Mouse (Mus musculus): ENCODE measurements at regions not wholly inside any gene's neighbourhood (a gene's known extent, or its start where the extent isn't known, plus 50 kb on each side); places are given as distances from the start of the nearest gene placed in this dataset.

GRCm38 (mm10) chr12:78059965-78060364 lies 134.1 kb upstream of the Gm6657 start:
- H3K9ac ChIP-seq (replicated peaks; ENCODE audit: low read length), result no peak overlapping the region
- no peak for ATAC-seq (ENCODE audit: low FRiP score, low TSS enrichment)

GRCm38 (mm10) chr12:78066024-78066423 lies 128.0 kb upstream of the Gm6657 start:
- no peak overlapping the region for H3K4me2 ChIP-seq (replicated peaks; ENCODE audit: low read depth, low read length)
- no peak overlapping the region for H3K9ac ChIP-seq (replicated peaks; ENCODE audit: low read length)
- H3K36me3 ChIP-seq (ENCODE audit: insufficient read depth, low read length), result no peaks in the 10 kb centered on the region
- 81% methylated on average over 6 of the region's 6 CpGs for WGBS
- H3K27ac ChIP-seq (ENCODE audit: low read length), result no peak overlapping the region
- H3K27me3 ChIP-seq (ENCODE audit: insufficient read depth, low read length), result no peaks in the 10 kb centered on the region
- no peak for ATAC-seq (ENCODE audit: low FRiP score, low TSS enrichment)
- H3K4me3 ChIP-seq (ENCODE audit: low read length), result no peak overlapping the region
- H3K9me3 ChIP-seq (ENCODE audit: low read length), result no peaks in the 10 kb centered on the region
- no peaks in the 10 kb centered on the region for H3K4me1 ChIP-seq (ENCODE audit: insufficient read depth, low read length)

More at GRCm38 (mm10) chr12:78059965-78060364, 134.1 kb upstream of the Gm6657 start:
- Histone ChIP-seq H3K27me3 (ENCODE audit: insufficient read depth, low read length) (no peaks in the 10 kb centered on the region), H3K9me3 (ENCODE audit: low read length) (no peaks in the 10 kb centered on the region), H3K27ac (ENCODE audit: low read length) (no peak overlapping the region), H3K36me3 (ENCODE audit: insufficient read depth, low read length) (no peaks in the 10 kb centered on the region), H3K4me2 (replicated peaks; ENCODE audit: low read depth, low read length) (no peak overlapping the region), H3K4me1 (ENCODE audit: insufficient read depth, low read length) (no peaks in the 10 kb centered on the region), H3K4me3 (ENCODE audit: low read length) (no peak overlapping the region)
- 24% methylated on average over 5 of the region's 5 CpGs for WGBS

- H3K27me3 ChIP-seq (ENCODE audit: insufficient read depth, low read length), result no peaks in the 10 kb centered on the region
- 83% methylated on average over 9 of the region's 9 CpGs for WGBS
- no peaks in the 10 kb centered on the region for H3K9me3 ChIP-seq (ENCODE audit: low read length)
- no peak overlapping the region for H3K9ac ChIP-seq (replicated peaks; ENCODE audit: low read length)
- no peaks in the 10 kb centered on the region for H3K36me3 ChIP-seq (ENCODE audit: insufficient read depth, low read length)
- no peaks in the 10 kb centered on the region for H3K4me1 ChIP-seq (ENCODE audit: insufficient read depth, low read length)
- no peak for ATAC-seq (ENCODE audit: low FRiP score, low TSS enrichment)
- no peak overlapping the region for H3K4me2 ChIP-seq (replicated peaks; ENCODE audit: low read depth, low read length)
- no peak overlapping the region for H3K4me3 ChIP-seq (ENCODE audit: low read length)
- H3K27ac ChIP-seq (ENCODE audit: low read length), result no peak overlapping the region
Observed at GRCm38 (mm10) chr12:78072935-78073334, 121.1 kb upstream of the Gm6657 start.

- no peak for ATAC-seq (ENCODE audit: low FRiP score, low TSS enrichment)
Observed at GRCm38 (mm10) chr12:78074290-78074802, 119.7 kb upstream of the Gm6657 start.

GRCm38 (mm10) chr12:78077285-78077684 lies 116.8 kb upstream of the Gm6657 start:
- 20% methylated on average over 5 of the region's 5 CpGs for WGBS
- H3K9ac ChIP-seq (replicated peaks; ENCODE audit: low read length), result no peak overlapping the region
- H3K4me2 ChIP-seq (replicated peaks; ENCODE audit: low read depth, low read length), result no peak overlapping the region
- no peaks in the 10 kb centered on the region for H3K4me1 ChIP-seq (ENCODE audit: insufficient read depth, low read length)
- no peaks in the 10 kb centered on the region for H3K9me3 ChIP-seq (ENCODE audit: low read length)
- H3K36me3 ChIP-seq (ENCODE audit: insufficient read depth, low read length), result no peaks in the 10 kb centered on the region
- ATAC-seq (ENCODE audit: low FRiP score, low TSS enrichment), result no peak
- H3K27ac ChIP-seq (ENCODE audit: low read length), result no peak overlapping the region
- no peaks in the 10 kb centered on the region for H3K27me3 ChIP-seq (ENCODE audit: insufficient read depth, low read length)
- H3K4me3 ChIP-seq (ENCODE audit: low read length), result no peak overlapping the region

More at GRCm38 (mm10) chr12:78074290-78074802, 119.7 kb upstream of the Gm6657 start:
- H3K4me3 ChIP-seq (ENCODE audit: low read length), result no peak overlapping the region
- no peak overlapping the region for H3K4me2 ChIP-seq (replicated peaks; ENCODE audit: low read depth, low read length)
- 89% methylated on average over 8 of the region's 8 CpGs for WGBS
- H3K27ac ChIP-seq (ENCODE audit: low read length), result no peak overlapping the region
- no peak overlapping the region for H3K9ac ChIP-seq (replicated peaks; ENCODE audit: low read length)
- H3K36me3 ChIP-seq (ENCODE audit: insufficient read depth, low read length), result no peaks in the 10 kb centered on the region
- H3K4me1 ChIP-seq (ENCODE audit: insufficient read depth, low read length), result no peaks in the 10 kb centered on the region
- H3K9me3 ChIP-seq (ENCODE audit: low read length), result no peaks in the 10 kb centered on the region
- no peaks in the 10 kb centered on the region for H3K27me3 ChIP-seq (ENCODE audit: insufficient read depth, low read length)

GRCm38 (mm10) chr12:78082163-78082562 lies 111.9 kb upstream of the Gm6657 start:
- H3K27ac ChIP-seq (ENCODE audit: low read length), result no peak overlapping the region
- no peaks in the 10 kb centered on the region for H3K27me3 ChIP-seq (ENCODE audit: insufficient read depth, low read length)
- no peak overlapping the region for H3K4me2 ChIP-seq (replicated peaks; ENCODE audit: low read depth, low read length)
- H3K4me3 ChIP-seq (ENCODE audit: low read length), result no peak overlapping the region
- H3K9ac ChIP-seq (replicated peaks; ENCODE audit: low read length), result no peak overlapping the region
- no peaks in the 10 kb centered on the region for H3K36me3 ChIP-seq (ENCODE audit: insufficient read depth, low read length)
- WGBS, result 88% methylated on average over 1 of the region's 1 CpGs
- no peaks in the 10 kb centered on the region for H3K9me3 ChIP-seq (ENCODE audit: low read length)
- no peak for ATAC-seq (ENCODE audit: low FRiP score, low TSS enrichment)
- H3K4me1 ChIP-seq (ENCODE audit: insufficient read depth, low read length), result no peaks in the 10 kb centered on the region

- H3K4me1 ChIP-seq (ENCODE audit: insufficient read depth, low read length), result no peaks in the 10 kb centered on the region
- H3K9me3 ChIP-seq (ENCODE audit: low read length), result no peaks in the 10 kb centered on the region
- 88% methylated on average over 5 of the region's 5 CpGs for WGBS
- H3K27ac ChIP-seq (ENCODE audit: low read length), result no peak overlapping the region
- H3K9ac ChIP-seq (replicated peaks; ENCODE audit: low read length), result no peak overlapping the region
- no peaks in the 10 kb centered on the region for H3K36me3 ChIP-seq (ENCODE audit: insufficient read depth, low read length)
- no peak overlapping the region for H3K4me2 ChIP-seq (replicated peaks; ENCODE audit: low read depth, low read length)
- no peak overlapping the region for H3K4me3 ChIP-seq (ENCODE audit: low read length)
- ATAC-seq (ENCODE audit: low FRiP score, low TSS enrichment), result no peak
- no peaks in the 10 kb centered on the region for H3K27me3 ChIP-seq (ENCODE audit: insufficient read depth, low read length)
Observed at GRCm38 (mm10) chr12:78086016-78086415, 108.0 kb upstream of the Gm6657 start.

GRCm38 (mm10) chr12:78087921-78088320 lies 106.1 kb upstream of the Gm6657 start:
- H3K4me3 ChIP-seq (ENCODE audit: low read length), result no peak overlapping the region
- WGBS, result 42% methylated on average over 1 of the region's 1 CpGs
- H3K9me3 ChIP-seq (ENCODE audit: low read length), result no peaks in the 10 kb centered on the region
- H3K4me2 ChIP-seq (replicated peaks; ENCODE audit: low read depth, low read length), result no peak overlapping the region
- no peak overlapping the region for H3K9ac ChIP-seq (replicated peaks; ENCODE audit: low read length)
- no peak overlapping the region for H3K27ac ChIP-seq (ENCODE audit: low read length)
- H3K27me3 ChIP-seq (ENCODE audit: insufficient read depth, low read length), result no peaks in the 10 kb centered on the region
- no peaks in the 10 kb centered on the region for H3K36me3 ChIP-seq (ENCODE audit: insufficient read depth, low read length)
- no peaks in the 10 kb centered on the region for H3K4me1 ChIP-seq (ENCODE audit: insufficient read depth, low read length)
- no peak for ATAC-seq (ENCODE audit: low FRiP score, low TSS enrichment)

- Histone ChIP-seq H3K4me2 (replicated peaks; ENCODE audit: low read depth, low read length) (no peak overlapping the region), H3K27ac (ENCODE audit: low read length) (no peak overlapping the region), H3K9me3 (ENCODE audit: low read length) (no peaks in the 10 kb centered on the region), H3K36me3 (ENCODE audit: insufficient read depth, low read length) (no peaks in the 10 kb centered on the region), H3K9ac (replicated peaks; ENCODE audit: low read length) (no peak overlapping the region), H3K4me3 (ENCODE audit: low read length) (no peak overlapping the region), H3K27me3 (ENCODE audit: insufficient read depth, low read length) (no peaks in the 10 kb centered on the region), H3K4me1 (ENCODE audit: insufficient read depth, low read length) (no peaks in the 10 kb centered on the region)
- WGBS, result 76% methylated on average over 4 of the region's 4 CpGs
- peak; percentile 28; the same call in 1 of the 2 replicates for ATAC-seq (ENCODE audit: low FRiP score, low TSS enrichment)
Observed at GRCm38 (mm10) chr12:78094471-78094870, 99.6 kb upstream of the Gm6657 start.

GRCm38 (mm10) chr12:78095352-78095751 lies 98.7 kb upstream of the Gm6657 start:
- H3K4me2 ChIP-seq (replicated peaks; ENCODE audit: low read depth, low read length), result no peak overlapping the region
- H3K27me3 ChIP-seq (ENCODE audit: insufficient read depth, low read length), result no peaks in the 10 kb centered on the region
- H3K27ac ChIP-seq (ENCODE audit: low read length), result no peak overlapping the region
- H3K4me3 ChIP-seq (ENCODE audit: low read length), result no peak overlapping the region
- H3K36me3 ChIP-seq (ENCODE audit: insufficient read depth, low read length), result no peaks in the 10 kb centered on the region
- no peak for ATAC-seq (ENCODE audit: low FRiP score, low TSS enrichment)
- H3K9me3 ChIP-seq (ENCODE audit: low read length), result no peaks in the 10 kb centered on the region
- no peak overlapping the region for H3K9ac ChIP-seq (replicated peaks; ENCODE audit: low read length)
- WGBS, result 37% methylated on average over 2 of the region's 2 CpGs
- H3K4me1 ChIP-seq (ENCODE audit: insufficient read depth, low read length), result no peaks in the 10 kb centered on the region

Measured in kidney, embryonic 16.5 days (tissue).